Mouse (Mus musculus): ENCODE measurements around the gene Clic4. TPM values are rescaled to one million over a fixed set of nuclear protein-coding genes. Genes with fewer than 3 reads are reported as not detected.

Clic4 gene
- polyA plus RNA-seq, 1 experiment from 2014 or later = 100 TPM

DNA sequence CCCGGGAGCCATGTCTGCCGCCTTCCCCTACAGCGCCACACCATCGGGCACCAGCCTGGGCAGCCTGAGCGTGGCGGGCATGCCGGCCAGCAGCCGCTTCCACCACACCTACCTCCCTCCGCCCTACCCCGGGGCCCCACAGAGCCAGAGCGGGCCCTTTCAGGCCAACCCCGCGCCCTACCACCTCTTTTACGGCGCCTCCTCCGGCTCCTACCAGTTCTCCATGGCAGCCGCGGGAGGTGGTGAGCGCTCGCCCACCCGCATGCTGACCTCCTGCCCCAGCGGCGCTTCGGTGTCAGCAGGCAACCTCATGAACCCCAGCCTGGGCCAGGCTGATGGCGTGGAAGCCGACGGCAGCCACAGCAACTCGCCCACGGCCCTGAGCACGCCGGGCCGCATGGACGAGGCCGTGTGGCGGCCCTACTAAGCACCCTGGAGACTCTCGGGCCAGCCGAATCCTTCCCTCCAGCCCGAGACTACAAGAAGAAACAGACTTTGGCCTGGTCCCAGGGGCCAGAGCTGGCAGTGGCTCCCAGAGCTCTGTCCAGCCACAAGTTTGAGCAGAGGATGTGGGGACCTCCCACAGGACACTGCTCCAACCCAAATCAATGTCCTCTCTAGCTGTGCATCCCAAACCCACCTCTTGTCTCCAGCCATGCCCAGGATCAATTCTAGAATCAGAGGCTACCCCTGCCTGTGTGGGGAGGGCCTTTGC is 97.1 kb downstream of the Clic4 start:
- H3K9me3 ChIP-seq (ENCODE audit: control insufficient read depth, low read length) = no peaks in the 10 kb centered on the region
- WGBS = 27% methylated on average over 29 of the region's 38 CpGs
- peak; percentile 23; the same call in 1 of the 2 replicates for ATAC-seq (ENCODE audit: low read depth)
- H3K27ac ChIP-seq (replicated peaks; ENCODE audit: low read depth, low read length) = no peak overlapping the region
- H3K4me1 ChIP-seq (ENCODE audit: control insufficient read depth, insufficient read depth, low read length) = peaks cover 9% of the 10 kb centered on the region; the same call in 1 of the 2 replicates
- H3K9ac ChIP-seq (ENCODE audit: low read depth, low read length) = peak overlapping the region; percentile 25; the same call in 1 of the 2 replicates
- no peak for DNase-seq (ENCODE audit: low spot score)
- H3K4me3 ChIP-seq (ENCODE audit: low read depth, low read length) = peak overlapping the region; percentile 13; the same call in 1 of the 2 replicates
- H3K4me2 ChIP-seq (ENCODE audit: low read depth, low read length) = peak overlapping the region; percentile 40
- H3K36me3 ChIP-seq (ENCODE audit: control insufficient read depth, insufficient read depth, low read length) = no peaks in the 10 kb centered on the region
- peaks cover 40% of the 10 kb centered on the region for H3K27me3 ChIP-seq (replicated peaks; ENCODE audit: control insufficient read depth, insufficient read depth, low read length)

DNA sequence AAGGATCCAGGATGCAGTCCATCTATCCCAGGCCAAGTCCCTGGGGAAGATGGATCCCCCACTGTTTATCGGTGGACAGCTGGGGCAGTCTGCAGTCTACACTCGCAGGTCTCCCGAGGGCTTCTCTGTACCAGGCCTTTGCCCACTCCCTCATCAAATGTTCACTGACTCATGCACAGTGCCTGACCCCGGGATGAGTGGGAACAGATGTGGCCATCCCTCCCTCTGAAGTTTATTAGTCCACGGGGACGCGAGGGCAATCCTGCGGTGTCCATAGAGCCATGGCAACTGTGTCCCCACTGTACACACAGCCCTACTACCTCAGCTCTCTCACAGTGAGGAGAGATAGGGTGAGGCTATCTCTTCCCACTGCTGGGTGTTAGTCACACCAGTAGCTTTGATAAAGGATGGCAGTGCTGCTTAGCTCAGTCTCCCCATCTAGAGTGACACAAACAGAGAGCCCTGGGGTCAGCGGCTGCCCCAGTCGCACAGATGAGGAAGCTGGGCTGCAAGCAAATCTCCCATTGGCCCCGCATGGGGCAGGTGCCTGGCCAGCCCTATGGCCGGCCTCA is 101.2 kb downstream of the Clic4 start:
- Histone ChIP-seq H3K9ac (ENCODE audit: low read depth, low read length) (no peak overlapping the region), H3K4me1 (ENCODE audit: control insufficient read depth, insufficient read depth, low read length) (peaks cover 29% of the 10 kb centered on the region), H3K36me3 (ENCODE audit: control insufficient read depth, insufficient read depth, low read length) (no peaks in the 10 kb centered on the region), H3K4me2 (ENCODE audit: low read depth, low read length) (no peak overlapping the region), H3K27ac (replicated peaks; ENCODE audit: low read depth, low read length) (no peak overlapping the region), H3K27me3 (replicated peaks; ENCODE audit: control insufficient read depth, insufficient read depth, low read length) (peaks cover 63% of the 10 kb centered on the region), H3K4me3 (ENCODE audit: low read depth, low read length) (no peak overlapping the region), H3K9me3 (ENCODE audit: control insufficient read depth, low read length) (no peaks in the 10 kb centered on the region)
- no peak for DNase-seq (ENCODE audit: low spot score)
- WGBS = 54% methylated on average over 12 of the region's 12 CpGs
- no peak for ATAC-seq (ENCODE audit: low read depth)

DNA sequence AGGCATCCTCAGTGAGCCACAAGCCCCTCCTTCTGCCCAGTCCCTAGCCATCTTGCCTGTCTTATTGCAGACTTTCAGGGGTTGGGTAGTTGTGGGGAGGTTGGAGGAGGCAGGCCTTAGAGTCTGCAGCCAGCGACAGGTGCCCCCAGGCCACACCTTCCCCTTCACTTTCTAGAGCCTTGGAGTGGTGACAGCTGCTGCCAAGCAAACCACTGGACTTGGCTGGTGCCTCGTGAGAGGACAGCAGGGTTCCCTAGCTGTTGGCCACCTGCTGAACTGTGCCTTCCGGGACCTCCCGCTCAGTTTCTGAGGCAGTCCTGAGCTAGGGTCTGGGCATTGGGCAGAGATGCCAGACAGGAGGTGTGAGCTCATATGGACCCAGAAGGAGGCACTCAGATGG is 103.1 kb downstream of the Clic4 start:
- no peak overlapping the region for H3K4me2 ChIP-seq (ENCODE audit: low read depth, low read length)
- peaks cover 57% of the 10 kb centered on the region for H3K27me3 ChIP-seq (replicated peaks; ENCODE audit: control insufficient read depth, insufficient read depth, low read length)
- no peak for DNase-seq (ENCODE audit: low spot score)
- H3K9me3 ChIP-seq (ENCODE audit: control insufficient read depth, low read length) = no peaks in the 10 kb centered on the region
- ATAC-seq (ENCODE audit: low read depth) = no peak
- 70% methylated on average over 4 of the region's 4 CpGs for WGBS
- H3K27ac ChIP-seq (replicated peaks; ENCODE audit: low read depth, low read length) = no peak overlapping the region
- H3K4me1 ChIP-seq (ENCODE audit: control insufficient read depth, insufficient read depth, low read length) = peaks cover 28% of the 10 kb centered on the region
- no peaks in the 10 kb centered on the region for H3K36me3 ChIP-seq (ENCODE audit: control insufficient read depth, insufficient read depth, low read length)
- no peak overlapping the region for H3K4me3 ChIP-seq (ENCODE audit: low read depth, low read length)
- H3K9ac ChIP-seq (ENCODE audit: low read depth, low read length) = no peak overlapping the region

GRCm38 (mm10) chr4:135169096-135169495 is 103.5 kb downstream of the Clic4 start:
- H3K4me2 ChIP-seq (ENCODE audit: low read depth, low read length) = no peak overlapping the region
- no peak overlapping the region for H3K27ac ChIP-seq (replicated peaks; ENCODE audit: low read depth, low read length)
- H3K4me3 ChIP-seq (ENCODE audit: low read depth, low read length) = no peak overlapping the region
- 72% methylated on average over 10 of the region's 10 CpGs for WGBS
- H3K4me1 ChIP-seq (ENCODE audit: control insufficient read depth, insufficient read depth, low read length) = peaks cover 28% of the 10 kb centered on the region
- H3K9ac ChIP-seq (ENCODE audit: low read depth, low read length) = no peak overlapping the region
- H3K27me3 ChIP-seq (replicated peaks; ENCODE audit: control insufficient read depth, insufficient read depth, low read length) = peaks cover 54% of the 10 kb centered on the region
- no peaks in the 10 kb centered on the region for H3K9me3 ChIP-seq (ENCODE audit: control insufficient read depth, low read length)
- ATAC-seq (ENCODE audit: low read depth) (no peak), DNase-seq (ENCODE audit: low spot score) (no peak)
- no peaks in the 10 kb centered on the region for H3K36me3 ChIP-seq (ENCODE audit: control insufficient read depth, insufficient read depth, low read length)

- H3K9ac ChIP-seq (ENCODE audit: low read depth, low read length) = no peak overlapping the region
Observed at GRCm38 (mm10) chr4:135167816-135168527, 104.6 kb downstream of the Clic4 start.

DNA sequence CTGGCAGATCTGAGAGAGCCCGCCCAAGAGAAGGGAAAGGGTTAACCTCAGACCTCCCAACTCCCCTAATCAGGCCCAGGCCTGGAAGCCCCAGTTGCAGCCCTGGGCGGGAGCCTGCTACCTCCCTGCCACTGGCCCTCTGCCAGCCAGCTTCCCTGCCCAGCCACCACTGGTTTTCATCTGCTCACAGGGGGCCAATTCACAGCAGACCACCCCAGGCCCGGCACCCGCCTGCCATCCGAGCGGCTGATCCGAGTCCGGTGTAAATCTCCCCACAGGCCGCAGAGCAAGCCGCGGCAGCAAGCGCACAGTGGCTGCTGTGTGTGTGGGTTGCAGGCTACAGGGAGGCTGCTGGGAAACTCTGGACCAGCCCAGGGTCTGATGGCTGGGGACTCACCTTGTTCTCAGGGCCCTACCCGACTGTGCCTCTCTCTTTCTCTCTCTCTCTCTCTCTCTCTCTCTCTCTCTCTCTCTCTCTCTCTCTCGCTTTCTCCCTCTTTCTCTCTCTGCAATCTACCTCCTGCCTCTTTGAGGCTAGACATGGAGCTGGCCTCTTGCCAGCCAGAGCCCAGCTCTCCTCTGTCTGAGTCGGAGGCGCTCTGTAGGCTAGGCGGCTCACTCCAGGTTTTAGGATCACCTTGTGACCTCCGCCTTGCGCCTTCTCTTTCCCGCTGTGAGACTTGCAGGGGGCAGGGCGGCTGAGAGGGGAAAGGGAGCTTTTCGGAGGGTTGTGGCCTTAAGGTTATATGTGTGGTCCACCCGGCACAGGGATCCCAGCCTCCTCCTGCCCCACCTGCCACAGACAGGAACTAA is 106.0 kb downstream of the Clic4 start:
- Histone ChIP-seq H3K4me1 (ENCODE audit: control insufficient read depth, insufficient read depth, low read length) (peaks cover 31% of the 10 kb centered on the region), H3K4me3 (ENCODE audit: low read depth, low read length) (no peak overlapping the region), H3K27me3 (replicated peaks; ENCODE audit: control insufficient read depth, insufficient read depth, low read length) (peaks cover 41% of the 10 kb centered on the region), H3K9me3 (ENCODE audit: control insufficient read depth, low read length) (no peaks in the 10 kb centered on the region), H3K4me2 (ENCODE audit: low read depth, low read length) (peak overlapping the region; percentile 42), H3K27ac (replicated peaks; ENCODE audit: low read depth, low read length) (no peak overlapping the region; the same call in 1 of the 2 replicates), H3K36me3 (ENCODE audit: control insufficient read depth, insufficient read depth, low read length) (no peaks in the 10 kb centered on the region), H3K9ac (ENCODE audit: low read depth, low read length) (no peak overlapping the region)
- DNase-seq (ENCODE audit: low spot score) = peak; percentile 90
- 4% methylated on average over 21 of the region's 23 CpGs for WGBS
- peak; percentile 85 for ATAC-seq (ENCODE audit: low read depth)

More at GRCm38 (mm10) chr4:135167816-135168527, 104.6 kb downstream of the Clic4 start:
- H3K4me3 ChIP-seq (ENCODE audit: low read depth, low read length) = no peak overlapping the region
- H3K27me3 ChIP-seq (replicated peaks; ENCODE audit: control insufficient read depth, insufficient read depth, low read length) = peaks cover 49% of the 10 kb centered on the region
- H3K27ac ChIP-seq (replicated peaks; ENCODE audit: low read depth, low read length) = no peak overlapping the region
- no peaks in the 10 kb centered on the region for H3K36me3 ChIP-seq (ENCODE audit: control insufficient read depth, insufficient read depth, low read length)
- peaks cover 28% of the 10 kb centered on the region for H3K4me1 ChIP-seq (ENCODE audit: control insufficient read depth, insufficient read depth, low read length)
- H3K9me3 ChIP-seq (ENCODE audit: control insufficient read depth, low read length) = no peaks in the 10 kb centered on the region
- ATAC-seq (ENCODE audit: low read depth) (no peak), DNase-seq (ENCODE audit: low spot score) (no peak)
- 52% methylated on average over 7 of the region's 7 CpGs for WGBS
- H3K4me2 ChIP-seq (ENCODE audit: low read depth, low read length) = no peak overlapping the region

DNA sequence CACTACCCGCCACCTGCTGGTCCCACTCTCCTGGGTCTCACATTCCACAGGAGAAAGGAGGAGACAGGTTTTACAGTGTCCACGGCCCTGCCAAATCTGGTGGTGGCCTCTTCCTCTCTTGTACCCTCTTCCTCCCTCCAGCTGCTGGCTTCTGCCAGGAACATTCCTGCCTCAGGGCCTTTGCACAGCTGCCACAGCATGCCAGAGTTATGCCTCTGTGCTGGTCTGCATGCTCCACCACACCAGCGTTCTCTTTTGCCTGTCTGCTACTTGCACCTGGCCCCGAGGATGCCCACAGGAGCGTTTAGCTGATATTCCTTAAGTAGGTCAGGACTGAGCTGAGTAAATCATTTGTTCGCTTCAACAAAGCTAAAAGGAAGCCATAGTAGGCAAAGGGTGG is 106.9 kb downstream of the Clic4 start:
- DNase-seq (ENCODE audit: low spot score) = no peak
- ATAC-seq (ENCODE audit: low read depth) = no peak
- Histone ChIP-seq H3K27ac (replicated peaks; ENCODE audit: low read depth, low read length) (0 out of 2 replicates have a peak overlapping the region, but pooled peaks have one; percentile 15), H3K4me3 (ENCODE audit: low read depth, low read length) (no peak overlapping the region), H3K9me3 (ENCODE audit: control insufficient read depth, low read length) (no peaks in the 10 kb centered on the region), H3K36me3 (ENCODE audit: control insufficient read depth, insufficient read depth, low read length) (no peaks in the 10 kb centered on the region), H3K4me2 (ENCODE audit: low read depth, low read length) (no peak overlapping the region), H3K27me3 (replicated peaks; ENCODE audit: control insufficient read depth, insufficient read depth, low read length) (peaks cover 32% of the 10 kb centered on the region), H3K4me1 (ENCODE audit: control insufficient read depth, insufficient read depth, low read length) (peaks cover 35% of the 10 kb centered on the region), H3K9ac (ENCODE audit: low read depth, low read length) (no peak overlapping the region)
- WGBS = 47% methylated on average over 6 of the region's 6 CpGs
